8 mouse cellular contexts compared by ENCODE assay signal in genomic region chr5:135778471-135779445, GRCm38 (mm10). TPM values are rescaled to one million over a fixed set of nuclear protein-coding genes. Genes with fewer than 3 reads are reported as not detected.
DNase-seq lines count a peak whose midpoint lies in the region; ATAC-seq lines count a peak whose summit lies in the region.

TSS of gene Mdh2 (plus strand) at chr5:135778480.

- peak; percentile 97 for ATAC-seq in hindbrain, embryonic 12.5 days (ENCODE audit: low FRiP score)

- H3K4me2 ChIP-seq in hindbrain, embryonic 12.5 days (replicated peaks): peak within 1 kb of the TSS; percentile 87

- WGBS in hindbrain, embryonic 12.5 days: 2% methylated on average over 70 of the region's 70 CpGs

- DNase-seq in NIH3T3 (ENCODE audit: low read depth): peak; percentile 100
- DNase-seq in cerebellum, postnatal 10 days: peak; percentile 100
- DNase-seq in frontal cortex, postnatal 10 days (ENCODE audit: low spot score in 2 of 2): peak; percentile 99 to 100
- peak; percentile 98 to 100 for DNase-seq in layer of hippocampus, postnatal 14 days (ENCODE audit: low spot score in 2 of 2)
- peak; percentile 100 for DNase-seq in lung, postnatal 14 days
- DNase-seq in retina, adult 2 months (ENCODE audit: low read depth, low spot score): peak; percentile 100
- DNase-seq in thymus, postnatal 36 days: peak; percentile 98 to 100

- H3K27ac ChIP-seq in hindbrain, embryonic 12.5 days: peak within 1 kb of the TSS; percentile 94

- peak within 1 kb of the TSS; percentile 93 for H3K9ac ChIP-seq in hindbrain, embryonic 12.5 days

- H3K27me3 ChIP-seq in hindbrain, embryonic 12.5 days: no peaks in the 10 kb centered on the region

- peaks cover 22% of the 10 kb centered on the region for H3K36me3 ChIP-seq in hindbrain, embryonic 12.5 days

- H3K4me3 ChIP-seq in hindbrain, embryonic 12.5 days: peak within 1 kb of the TSS; percentile 84

- no peaks in the 10 kb centered on the region for H3K9me3 ChIP-seq in hindbrain, embryonic 12.5 days (replicated peaks)

- peaks cover 22% of the 10 kb centered on the region for H3K4me1 ChIP-seq in hindbrain, embryonic 12.5 days

RNA-seq across cellular contexts. Expression of gene Mdh2, which starts in this region (rescaled TPM):
- polyA plus RNA-seq in hindbrain, embryonic 12.5 days (2016; fragmentation: Nextera tagmentation; extraction: Ambion mirVana): 530 and 539 TPM in 2 replicates
- 100 to 1,000 TPM; 463 to 479 TPM for total RNA-seq in layer of hippocampus, postnatal 14 days (2021)

Comparison
In these comparisons a context has a peak if more than half of its experiments do, and no peak if none do; other contexts are left out.
1. Peak in every context shown above with its lines: DNase-seq, ATAC-seq, H3K4me3 ChIP-seq and H3K27ac ChIP-seq.